Mouse (Mus musculus): Measurements from ENCODE around the gene Osbpl2.
A peak's percentile ranks its signal among the peaks of the same experiment; 100 is the strongest.

Osbpl2 gene

GRCm38 (mm10) chr2:180105441-180106190, 13.5 kb upstream of the Osbpl2 start:
- peak; percentile 30 for DNase-seq

DNA sequence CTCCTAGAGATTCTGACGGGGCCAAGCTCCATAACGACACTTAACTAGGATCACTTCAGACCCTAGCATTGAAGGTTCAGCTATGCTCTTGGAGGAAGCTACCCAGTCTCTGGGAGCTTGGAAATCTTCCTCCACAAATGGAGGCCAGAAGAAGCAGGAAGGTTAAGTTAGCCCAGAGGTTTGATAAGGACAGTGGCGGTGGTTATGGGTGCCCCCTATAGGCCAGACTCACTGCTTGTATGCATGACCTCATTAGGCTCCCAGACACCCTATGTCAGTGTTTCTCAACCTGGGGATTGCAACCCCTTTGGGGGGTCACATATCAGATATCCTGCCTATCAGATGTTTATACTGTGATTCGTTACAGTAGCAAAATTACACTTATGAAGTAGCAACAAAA, 12.0 kb upstream of the Osbpl2 start:
- peak; percentile 48 for DNase-seq

DNA sequence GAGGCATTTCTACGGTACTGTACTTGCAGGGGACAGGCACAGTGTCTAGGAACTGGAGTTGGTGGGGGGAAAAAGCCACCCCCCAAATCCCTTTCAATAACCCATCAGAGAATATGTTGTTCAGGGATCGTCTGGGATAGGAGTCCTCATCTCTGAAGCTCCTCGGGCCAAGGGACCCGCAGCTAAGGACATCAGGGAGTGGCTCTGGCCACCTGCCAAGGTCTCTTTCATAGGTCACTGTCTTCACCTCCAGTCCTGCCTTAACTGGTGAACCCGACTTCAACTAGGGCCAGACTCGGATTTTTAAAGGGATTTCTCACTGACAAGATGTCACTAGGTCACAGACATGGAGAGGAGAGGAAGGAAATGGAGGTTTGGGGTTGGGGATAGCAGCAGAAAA, 10.8 kb upstream of the Osbpl2 start:
- DNase-seq, result no peak

- no peak for DNase-seq
These were observed 4.9 kb upstream of the Osbpl2 start for GRCm38 (mm10) chr2:180113909-180114890.

DNA sequence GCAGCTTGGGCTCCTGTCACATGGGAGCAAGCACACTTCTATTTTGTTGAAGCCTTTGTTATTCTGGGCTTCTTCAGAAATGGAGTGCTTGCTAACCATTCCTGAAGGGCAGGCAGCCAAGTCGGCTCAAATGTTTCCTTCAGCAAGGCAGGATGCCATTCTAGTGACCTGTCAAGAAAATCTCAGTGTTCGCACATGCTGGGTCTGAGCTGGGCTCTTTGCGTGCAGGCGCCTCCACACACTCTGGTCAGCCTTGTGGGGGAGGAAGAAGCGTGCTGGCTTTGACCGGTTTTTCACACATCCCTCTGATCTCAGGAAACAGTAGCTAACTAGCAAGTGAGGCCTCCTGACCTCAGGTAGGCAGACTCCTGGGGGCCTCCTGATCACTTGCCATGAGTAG, 3.8 kb upstream of the Osbpl2 start:
- no peak for DNase-seq

DNA sequence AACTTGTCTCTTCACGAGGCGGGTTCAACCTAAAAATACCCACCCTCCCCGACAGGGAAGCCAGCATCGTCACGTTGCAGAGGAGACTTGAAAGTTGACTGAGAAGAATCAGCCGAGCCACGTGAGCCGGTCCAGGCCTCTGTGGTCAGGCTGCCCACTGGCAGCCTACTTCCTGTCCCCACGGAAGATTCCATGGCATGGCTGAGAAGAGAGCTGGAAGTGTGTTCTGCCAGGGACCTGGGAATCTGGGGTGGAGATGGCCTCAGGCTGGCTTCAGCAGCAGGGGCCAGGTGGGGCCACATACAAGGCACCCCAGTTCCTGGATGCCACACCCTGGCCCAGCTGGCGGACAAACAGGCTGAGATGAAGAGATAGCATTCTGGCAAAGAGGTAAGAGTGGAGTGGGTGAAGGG, 3.0 kb upstream of the Osbpl2 start:
- no peak for DNase-seq

- DNase-seq, result no peak
These were observed 2.2 kb upstream of the Osbpl2 start for GRCm38 (mm10) chr2:180116741-180117484.

GRCm38 (mm10) chr2:180117485-180118194, 1.5 kb upstream of the Osbpl2 start:
- DNase-seq, result peak; percentile 79

DNA sequence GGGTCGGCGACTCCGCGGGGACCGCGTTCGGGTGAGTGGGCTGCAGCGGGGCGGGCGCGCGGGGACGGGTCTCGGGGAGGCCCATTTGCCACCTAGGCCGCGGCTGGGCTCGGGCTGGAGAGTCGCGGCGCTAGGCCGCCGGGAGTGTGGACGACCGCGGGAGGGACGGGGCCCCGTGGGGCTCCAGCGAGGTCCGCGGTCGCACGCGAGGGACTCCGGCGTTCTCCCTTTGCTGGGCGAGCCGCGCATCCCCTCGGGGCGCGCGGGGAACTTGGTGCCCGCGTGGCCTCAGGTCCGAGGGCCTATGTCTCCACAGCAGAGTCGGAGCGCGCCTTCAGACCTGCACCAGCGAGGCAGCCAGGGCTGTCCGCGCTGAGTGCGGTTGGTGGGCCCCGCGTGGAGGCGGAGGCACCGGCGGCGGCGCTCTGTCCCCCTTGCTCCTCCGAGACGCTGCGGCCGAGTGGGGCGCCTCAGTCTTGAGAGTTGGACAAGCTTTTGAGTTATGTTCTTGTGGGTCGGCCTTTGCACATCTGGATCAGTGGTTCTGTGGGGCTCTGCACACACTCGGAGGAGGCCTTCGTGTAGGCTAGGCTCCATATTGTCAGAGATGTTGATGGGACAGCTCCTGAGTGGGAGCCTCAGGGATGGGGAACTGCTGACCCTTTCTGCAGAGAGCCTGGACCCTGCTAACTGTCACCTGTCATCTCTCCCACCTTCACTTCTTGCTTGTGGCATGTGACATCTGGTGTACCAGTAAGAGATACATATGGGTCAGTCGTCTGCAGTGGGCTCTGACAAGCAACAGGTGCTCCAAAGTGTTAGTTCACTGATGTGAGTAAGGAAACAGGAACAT, 559 bp downstream of the Osbpl2 start:
- DNase-seq, result peak; percentile 16

GRCm38 (mm10) chr2:180120292-180120761, 1.2 kb downstream of the Osbpl2 start:
- DNase-seq, result no peak

GRCm38 (mm10) chr2:180124192-180124591, 5.1 kb downstream of the Osbpl2 start:
- no peak for DNase-seq

- peak; percentile 82 for DNase-seq
These were observed 7.1 kb downstream of the Osbpl2 start for GRCm38 (mm10) chr2:180126195-180126594.

GRCm38 (mm10) chr2:180127675-180128074, 8.6 kb downstream of the Osbpl2 start:
- DNase-seq, result no peak

GRCm38 (mm10) chr2:180133231-180133630, 14.1 kb downstream of the Osbpl2 start:
- no peak for DNase-seq

DNA sequence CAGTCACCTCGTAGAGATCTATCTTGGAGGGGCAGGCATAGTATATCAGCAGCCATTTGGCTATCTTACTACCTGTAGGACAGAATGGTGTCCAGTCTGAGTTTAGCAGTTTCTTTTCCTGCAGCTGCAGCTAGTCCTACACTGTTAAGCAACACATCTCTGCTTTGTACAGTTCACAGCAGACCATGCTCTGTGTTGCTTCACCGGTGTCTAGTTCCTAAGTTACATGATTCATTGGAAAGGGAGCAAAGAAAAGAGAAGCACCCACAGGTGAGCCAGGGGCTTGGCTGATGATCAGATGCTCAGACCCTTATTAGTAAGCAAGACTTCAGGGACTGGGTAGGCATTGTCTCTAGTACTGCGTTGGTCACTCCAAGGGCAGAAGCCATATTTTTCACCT, 14.8 kb downstream of the Osbpl2 start:
- DNase-seq, result no peak

GRCm38 (mm10) chr2:180135414-180135813, 16.3 kb downstream of the Osbpl2 start:
- DNase-seq, result no peak

- no peak for DNase-seq
These were observed 27.0 kb downstream of the Osbpl2 start for GRCm38 (mm10) chr2:180146091-180146490.

- DNase-seq, result no peak
These were observed 28.3 kb downstream of the Osbpl2 start for GRCm38 (mm10) chr2:180147379-180147778.

DNA sequence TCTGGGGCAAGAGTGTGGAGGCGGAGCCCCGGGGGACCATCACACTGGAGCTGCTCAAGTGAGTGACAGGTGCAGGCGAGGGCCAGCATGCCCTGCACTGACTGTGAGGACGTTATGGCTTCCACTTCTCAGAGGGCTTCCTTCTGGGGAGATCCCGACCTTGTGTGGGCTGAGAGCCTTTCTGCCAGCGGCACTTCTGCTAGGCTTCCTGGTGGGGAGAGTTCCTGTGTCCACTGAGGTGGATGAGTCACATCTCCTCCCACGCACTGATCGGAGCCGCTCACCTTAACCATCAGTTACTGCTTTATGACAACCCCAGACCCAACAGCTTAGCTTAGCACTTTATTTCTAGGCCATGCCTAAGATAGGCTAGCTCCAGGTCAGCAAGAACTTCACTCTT, 29.4 kb downstream of the Osbpl2 start:
- no peak for DNase-seq

DNA sequence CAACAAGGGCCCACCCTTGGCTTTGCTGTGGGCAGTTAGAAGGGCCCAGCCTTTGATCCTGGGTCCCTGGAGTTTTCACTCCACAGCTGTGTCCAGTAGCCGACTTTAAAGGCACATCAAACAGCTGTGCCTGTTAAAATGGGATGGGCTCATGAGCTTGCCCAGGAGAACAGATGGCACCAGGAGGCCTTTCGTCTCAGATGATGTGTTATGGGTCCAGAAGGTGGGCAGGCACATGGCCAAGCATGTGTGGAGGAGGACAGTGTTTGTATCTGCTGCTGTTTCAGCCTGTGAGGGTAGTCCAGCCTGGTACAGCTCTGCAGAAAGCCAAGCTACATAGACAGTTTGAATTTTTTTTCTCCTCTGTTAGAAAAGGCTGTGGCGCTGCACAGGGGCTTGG, 35.7 kb downstream of the Osbpl2 start:
- DNase-seq, result no peak

GRCm38 (mm10) chr2:180158627-180159026, 39.5 kb downstream of the Osbpl2 start:
- DNase-seq, result no peak
